Mouse (Mus musculus) CH12.LX (cell line): Measurements from ENCODE around the gene Commd3.

Source experiments
- CTCF ChIP-seq, 2 experiments: IDR thresholded peaks in 1 of 2; conservative IDR thresholded peaks in 1 of 2; 2 replicates each; pipeline ENCODE4 v1.5.1; 2011 to 2012; ENCODE audit warnings: low read depth in 2 of 2, low read length in 2 of 2, improper control_type of control experiment in 1 of 2, inconsistent platforms in 1 of 2, mild to moderate bottlenecking in 1 of 2, moderate library complexity in 1 of 2
- E2F4 ChIP-seq: IDR thresholded peaks from 2 replicates; pipeline ENCODE4 v1.6.1; 2011; ENCODE audit warnings: low read depth, low read length, improper control_type of control experiment; ENCODE audit not compliant: insufficient replicate concordance
- EP300 ChIP-seq: IDR thresholded peaks from 2 replicates; pipeline ENCODE4 v1.6.1; 2011; ENCODE audit warnings: low read length, improper control_type of control experiment
- GABPA ChIP-seq: IDR thresholded peaks from 2 replicates; pipeline ENCODE4 v1.6.1; 2012; ENCODE audit warnings: low read depth, low read length, improper control_type of control experiment, inconsistent platforms; ENCODE audit not compliant: insufficient replicate concordance
- JUND ChIP-seq: conservative IDR thresholded peaks from 2 replicates; pipeline ENCODE4 v1.6.1; 2011; ENCODE audit warnings: low read depth, low read length, improper control_type of control experiment
- MYC ChIP-seq: IDR thresholded peaks from 2 replicates; pipeline ENCODE4 v1.6.1; 2011; ENCODE audit warnings: low read depth, mild to moderate bottlenecking, improper control_type of control experiment, low read length
- POLR2A ChIP-seq: IDR thresholded peaks from 2 replicates; pipeline ENCODE4 v1.6.1; 2011; ENCODE audit warnings: low read depth, mild to moderate bottlenecking, improper control_type of control experiment, low read length
- POLR2AphosphoS2 ChIP-seq: IDR thresholded peaks from 2 replicates; pipeline ENCODE4 v1.6.1; 2011; ENCODE audit warnings: low read depth, low read length, improper control_type of control experiment
- TBP ChIP-seq: conservative IDR thresholded peaks from 2 replicates; pipeline ENCODE4 v1.6.1; 2011; ENCODE audit warnings: low read depth, low read length, improper control_type of control experiment
- ZNF384 ChIP-seq: IDR thresholded peaks from 2 replicates; pipeline ENCODE4 v1.6.1; 2012; ENCODE audit warnings: low read depth, low read length, improper control_type of control experiment, inconsistent platforms

DNA sequence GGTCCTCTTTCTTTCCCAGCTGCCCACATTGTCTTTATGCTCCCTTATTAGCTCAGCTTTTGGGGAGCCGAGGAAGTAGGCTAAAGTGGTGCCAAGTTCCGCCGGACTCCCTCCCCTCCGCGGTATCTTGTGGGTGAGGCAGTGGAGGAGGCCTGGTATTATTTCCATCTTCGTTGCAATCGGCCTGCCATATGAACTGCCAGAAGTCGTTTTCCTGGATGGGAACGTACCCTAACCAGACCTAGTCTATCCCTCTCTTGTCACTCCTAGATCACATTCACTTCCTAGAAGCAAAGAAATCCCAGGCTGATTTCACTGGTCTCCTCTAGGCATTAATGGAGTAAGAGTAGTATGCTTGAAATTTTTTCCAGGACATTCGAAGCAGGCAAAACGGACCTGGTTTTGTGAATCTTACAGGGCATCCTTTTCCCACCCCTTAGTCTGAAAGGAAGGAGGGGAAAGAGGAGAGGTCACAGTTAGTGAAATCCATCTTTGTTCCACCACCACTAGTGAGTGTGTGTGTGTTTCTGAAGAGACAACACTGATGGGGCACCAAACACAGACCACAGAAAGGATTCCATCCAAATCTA, 27.3 kb downstream of the Commd3 start:
- TF ChIP-seq TBP (no peak), GABPA (no peak), E2F4 (no peak), EP300 (no peak), CTCF (conservative IDR thresholded peaks at IDR 0.05 in 1 of 2, IDR thresholded peaks at IDR 0.05 in 1 of 2; ENCODE audit: low read depth in 2 of 2, low read length in 2 of 2) (no peak), MYC (no peak), JUND (no peak), POLR2A (no peak), POLR2AphosphoS2 (no peak), ZNF384 (no peak)
